Mouse (Mus musculus): ENCODE data around the gene Gda. TPM values are rescaled to one million over a fixed set of nuclear protein-coding genes. Genes with fewer than 3 reads are reported as not detected.

Gene Gda
- polyA plus RNA-seq, 1 experiment from 2014 or later = not detected

DNA sequence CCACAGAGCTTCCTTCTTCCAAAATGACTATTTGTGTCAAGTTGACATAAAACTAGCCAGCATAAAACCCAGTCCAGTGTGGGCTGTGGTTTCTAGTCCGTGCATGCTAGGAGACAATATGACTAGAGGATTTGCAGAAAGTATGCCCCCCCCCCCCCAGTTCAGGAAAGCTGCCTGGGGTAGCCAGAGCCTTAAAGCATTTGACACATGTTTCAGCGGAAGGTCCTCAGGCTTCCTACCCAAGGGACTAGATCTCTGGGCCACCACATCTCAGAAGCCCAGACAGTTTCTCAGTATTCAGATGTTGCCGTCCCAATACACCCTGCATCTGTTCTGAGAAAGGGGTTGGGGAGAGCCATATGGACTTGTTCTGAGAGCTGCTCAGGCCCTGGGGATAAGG lies 89.0 kb downstream of the Gda start:
- Histone ChIP-seq H3K4me3 (no peak overlapping the region), H3K4me1 (replicated peaks) (no peaks in the 10 kb centered on the region; the same call in 1 of the 2 replicates), H3K27me3 (ENCODE audit: insufficient read depth, poor library complexity, severe bottlenecking) (no peaks in the 10 kb centered on the region), H3K36me3 (no peaks in the 10 kb centered on the region), H3K9me3 (no peaks in the 10 kb centered on the region), H3K27ac (no peak overlapping the region)
- no peak for DNase-seq (ENCODE audit: low spot score)
- WGBS = 85% methylated on average over 3 of the region's 3 CpGs

DNA sequence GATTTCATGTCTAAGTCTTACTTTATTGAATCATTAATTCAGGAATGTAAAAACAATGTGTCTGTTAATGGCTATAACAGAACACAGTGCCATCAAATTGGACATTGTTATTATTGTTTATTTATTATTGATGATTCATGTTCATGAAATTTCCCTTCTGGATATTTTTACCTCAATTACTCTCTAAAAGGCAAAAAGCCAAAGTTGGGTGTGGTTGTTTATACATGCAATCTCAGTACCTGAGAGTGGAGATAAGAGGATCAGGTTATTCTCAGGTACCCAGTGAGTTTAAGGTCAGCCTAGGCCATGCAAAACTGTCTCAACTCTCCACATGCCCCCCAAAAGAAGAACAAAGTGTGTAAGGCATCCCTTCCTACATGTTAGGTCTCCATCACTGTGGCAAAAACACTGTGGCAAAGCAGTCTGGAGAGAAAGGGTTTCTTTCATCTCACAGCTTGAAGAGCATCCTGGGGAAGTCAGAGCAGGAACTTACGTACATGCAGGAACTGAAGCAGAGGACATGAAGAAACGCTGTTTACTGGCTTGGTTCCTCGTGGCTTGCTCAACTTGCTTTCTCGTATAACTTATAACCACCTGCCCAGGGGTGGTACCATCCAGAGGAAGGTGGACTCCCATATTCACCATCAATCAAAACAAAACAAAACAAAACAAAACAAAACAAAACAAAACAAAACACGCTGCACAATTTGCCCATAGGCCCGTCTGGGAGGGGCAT lies 89.6 kb downstream of the Gda start:
- no peaks in the 10 kb centered on the region for H3K27me3 ChIP-seq (ENCODE audit: insufficient read depth, poor library complexity, severe bottlenecking)
- 83% methylated on average over 6 of the region's 6 CpGs for WGBS
- no peaks in the 10 kb centered on the region for H3K36me3 ChIP-seq
- no peaks in the 10 kb centered on the region for H3K9me3 ChIP-seq
- no peaks in the 10 kb centered on the region; the same call in 1 of the 2 replicates for H3K4me1 ChIP-seq (replicated peaks)
- DNase-seq (ENCODE audit: low spot score) = no peak
- H3K4me3 ChIP-seq = no peak overlapping the region
- no peak overlapping the region for H3K27ac ChIP-seq

DNA sequence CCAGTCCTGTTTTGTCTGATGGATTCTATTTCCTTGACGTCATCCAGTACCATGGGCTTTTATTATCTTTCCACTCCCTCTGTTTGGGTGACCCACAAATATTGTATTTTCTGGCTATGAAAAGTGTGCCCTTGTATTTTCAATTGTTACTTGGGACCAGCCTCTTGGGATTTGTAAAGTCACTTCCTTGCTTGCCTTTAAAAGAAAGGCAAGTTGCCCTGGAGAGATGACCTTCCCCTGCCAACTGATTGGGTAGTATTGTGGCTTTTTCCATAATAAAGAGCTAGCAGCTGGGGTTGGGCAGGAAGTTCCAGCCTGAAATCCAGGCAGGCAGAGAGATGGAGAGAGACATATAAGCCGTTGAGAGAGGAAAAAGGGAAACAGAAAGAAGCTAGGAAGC lies 91.5 kb downstream of the Gda start:
- Histone ChIP-seq H3K27me3 (ENCODE audit: insufficient read depth, poor library complexity, severe bottlenecking) (no peaks in the 10 kb centered on the region), H3K27ac (no peak overlapping the region), H3K4me3 (no peak overlapping the region), H3K4me1 (replicated peaks) (no peaks in the 10 kb centered on the region; the same call in 1 of the 2 replicates), H3K36me3 (no peaks in the 10 kb centered on the region), H3K9me3 (no peaks in the 10 kb centered on the region)
- 52% methylated on average over 2 of the region's 2 CpGs for WGBS
- DNase-seq (ENCODE audit: low spot score) = no peak

DNA sequence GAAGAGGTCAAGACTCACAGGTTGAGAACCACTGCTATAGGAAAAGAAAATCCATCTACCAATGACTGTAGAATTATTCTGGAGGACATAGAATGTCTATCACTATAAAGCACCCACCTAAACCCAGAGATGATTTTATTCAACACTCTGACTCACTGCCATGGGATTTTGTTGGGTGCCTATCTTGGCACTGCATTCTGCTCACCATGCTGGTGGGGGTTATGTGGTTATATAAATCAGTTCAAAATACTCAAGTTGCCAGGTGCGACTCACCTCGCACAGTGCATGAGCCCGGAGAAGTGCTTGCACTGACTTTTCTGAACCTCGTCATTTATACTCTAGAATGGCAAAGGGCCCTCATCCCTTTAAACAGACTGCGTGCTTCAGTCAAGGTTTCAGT lies 94.0 kb downstream of the Gda start:
- Histone ChIP-seq H3K9me3 (no peaks in the 10 kb centered on the region), H3K27ac (no peak overlapping the region), H3K27me3 (ENCODE audit: insufficient read depth, poor library complexity, severe bottlenecking) (no peaks in the 10 kb centered on the region), H3K4me3 (no peak overlapping the region), H3K4me1 (replicated peaks) (no peaks in the 10 kb centered on the region; the same call in 1 of the 2 replicates), H3K36me3 (no peaks in the 10 kb centered on the region)
- WGBS = 93% methylated on average over 5 of the region's 5 CpGs
- DNase-seq (ENCODE audit: low spot score) = no peak

DNA sequence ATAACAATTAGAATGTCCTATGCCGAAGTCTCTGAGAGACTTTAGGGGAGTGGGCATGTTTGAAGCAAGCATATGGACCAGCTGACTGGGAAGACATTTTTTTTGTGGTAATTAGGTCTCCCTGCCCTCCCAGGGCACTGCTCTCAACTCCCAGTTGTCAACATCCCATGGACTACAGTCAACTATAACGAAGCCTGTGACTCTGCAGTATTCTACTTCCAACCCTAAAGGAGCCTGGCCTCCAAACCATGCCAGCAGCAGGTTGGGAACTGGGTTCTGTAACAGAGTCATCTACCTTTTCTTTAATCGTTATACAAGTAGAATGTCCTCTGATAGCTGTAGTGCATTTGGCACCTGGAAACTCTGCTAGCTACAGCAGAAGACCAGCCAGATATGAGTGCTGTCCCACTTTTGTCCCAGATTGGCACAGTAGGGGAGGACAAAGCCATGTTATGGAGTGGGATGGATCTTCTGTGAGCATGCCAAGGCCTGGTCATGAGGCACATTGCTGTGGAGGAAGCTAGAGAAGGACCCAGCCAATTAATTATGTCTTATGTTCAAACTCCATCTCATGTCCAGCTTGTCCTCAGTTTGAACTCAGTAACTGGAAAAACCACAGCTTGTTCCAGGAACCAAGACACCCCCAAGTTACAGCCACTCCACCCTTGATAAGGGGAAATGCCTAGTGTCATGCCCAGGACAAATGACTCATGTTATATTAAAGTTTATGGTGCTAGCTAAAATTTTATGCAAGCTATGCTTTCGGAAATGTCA lies 96.6 kb downstream of the Gda start:
- Histone ChIP-seq H3K4me1 (replicated peaks) (no peaks in the 10 kb centered on the region; the same call in 1 of the 2 replicates), H3K9me3 (no peaks in the 10 kb centered on the region), H3K36me3 (no peaks in the 10 kb centered on the region), H3K27ac (no peak overlapping the region), H3K4me3 (no peak overlapping the region), H3K27me3 (ENCODE audit: insufficient read depth, poor library complexity, severe bottlenecking) (no peaks in the 10 kb centered on the region)
- DNase-seq (ENCODE audit: low spot score) = no peak
- 83% methylated on average over 4 of the region's 4 CpGs for WGBS

DNA sequence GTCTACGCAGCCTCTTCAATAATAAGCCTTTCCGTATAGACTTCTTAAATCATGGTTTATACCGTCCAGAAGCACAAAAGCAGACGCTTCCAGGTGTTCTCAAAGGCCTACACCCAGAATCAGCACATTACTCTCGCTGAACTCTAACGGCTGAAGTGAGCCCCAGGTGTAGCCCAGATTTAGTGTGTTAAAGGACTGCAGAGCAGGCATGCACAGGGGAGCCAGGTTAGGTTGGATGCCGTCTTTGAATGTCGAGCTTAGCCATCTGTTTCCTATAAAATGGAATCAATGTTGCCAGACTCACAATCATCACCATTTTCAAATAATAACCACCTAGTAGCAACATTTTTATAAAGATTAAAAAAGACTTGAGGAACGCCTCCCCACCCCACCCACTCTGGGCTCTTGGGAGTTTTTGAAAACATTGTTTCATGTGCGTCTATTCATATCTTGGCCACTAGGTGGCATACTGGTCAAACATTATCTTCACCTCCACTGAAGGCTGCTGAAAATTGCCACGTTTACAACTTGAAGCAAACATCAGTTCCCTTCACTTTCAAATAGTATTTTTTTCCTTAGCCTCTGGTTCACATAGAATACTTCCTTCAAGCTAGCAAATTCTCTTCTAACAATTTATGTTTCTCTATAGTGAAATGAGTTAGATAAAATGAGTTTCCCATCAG lies 100.0 kb downstream of the Gda start:
- Histone ChIP-seq H3K27ac (no peak overlapping the region), H3K4me1 (replicated peaks) (0 out of 2 replicates have a peak, but pooled peaks cover 4% of the 10 kb centered on the region), H3K36me3 (no peaks in the 10 kb centered on the region), H3K9me3 (0 out of 2 replicates have a peak, but pooled peaks cover 2% of the 10 kb centered on the region), H3K4me3 (no peak overlapping the region), H3K27me3 (ENCODE audit: insufficient read depth, poor library complexity, severe bottlenecking) (no peaks in the 10 kb centered on the region)
- 58% methylated on average over 11 of the region's 11 CpGs for WGBS
- peak; percentile 20 for DNase-seq (ENCODE audit: low spot score)

DNA sequence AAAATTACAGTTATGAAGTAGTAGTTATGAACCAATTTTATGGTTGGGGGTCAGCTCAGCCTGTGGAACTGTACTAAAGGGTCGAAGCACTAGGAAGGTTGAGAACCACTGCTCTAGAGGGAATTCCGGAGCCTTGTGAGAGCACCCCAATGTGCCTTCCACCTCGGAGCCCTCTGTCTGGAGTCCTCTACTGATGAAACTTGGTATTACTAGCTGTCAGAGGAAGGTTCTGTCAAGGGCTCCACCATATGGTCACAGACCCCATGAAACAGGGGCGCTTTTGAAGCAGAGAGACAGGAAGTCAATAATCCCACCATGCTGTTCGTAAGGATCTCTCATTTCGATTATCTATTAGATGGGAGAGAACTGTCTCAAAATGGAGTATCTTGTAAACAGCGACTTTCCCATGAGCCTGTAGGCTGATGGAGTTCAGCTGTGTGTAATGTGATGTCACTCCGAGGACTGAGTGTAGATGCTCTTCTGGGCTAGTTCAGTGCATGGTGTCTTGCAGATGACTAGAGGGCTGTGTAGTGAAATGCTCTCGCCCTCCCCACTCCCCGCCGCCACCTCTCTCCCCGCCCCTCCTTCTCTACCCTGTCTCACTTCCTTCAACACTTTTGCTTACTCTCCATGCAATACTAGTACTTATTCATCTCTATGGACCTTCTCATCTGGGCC lies 100.7 kb downstream of the Gda start:
- 0 out of 2 replicates have a peak, but pooled peaks cover 4% of the 10 kb centered on the region for H3K4me1 ChIP-seq (replicated peaks)
- WGBS = 82% methylated on average over 12 of the region's 12 CpGs
- H3K27ac ChIP-seq = no peak overlapping the region
- no peak overlapping the region for H3K4me3 ChIP-seq
- H3K36me3 ChIP-seq = no peaks in the 10 kb centered on the region
- no peak for DNase-seq (ENCODE audit: low spot score)
- no peaks in the 10 kb centered on the region for H3K27me3 ChIP-seq (ENCODE audit: insufficient read depth, poor library complexity, severe bottlenecking)
- 0 out of 2 replicates have a peak, but pooled peaks cover 2% of the 10 kb centered on the region for H3K9me3 ChIP-seq

DNA sequence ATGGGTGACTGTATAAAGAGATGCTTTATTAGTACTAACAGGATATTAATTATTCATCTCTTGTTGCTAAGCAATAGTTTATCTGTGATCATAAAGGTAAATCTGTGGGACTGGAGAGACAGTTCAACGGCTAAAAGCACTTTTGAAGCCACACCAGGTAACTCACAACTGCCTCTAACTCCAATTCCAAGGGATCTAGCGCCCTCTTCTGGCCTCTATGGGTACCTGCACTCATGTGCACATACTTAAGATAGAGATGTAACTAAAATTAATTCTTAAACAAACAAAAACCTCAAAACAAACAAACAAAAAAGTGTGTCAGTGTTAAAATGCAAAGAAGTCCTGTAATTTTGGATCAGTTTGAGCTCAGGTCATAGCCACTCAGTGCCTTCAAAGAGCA lies 101.9 kb downstream of the Gda start:
- 54% methylated on average over 2 of the region's 2 CpGs for WGBS
- no peak for DNase-seq (ENCODE audit: low spot score)

DNA sequence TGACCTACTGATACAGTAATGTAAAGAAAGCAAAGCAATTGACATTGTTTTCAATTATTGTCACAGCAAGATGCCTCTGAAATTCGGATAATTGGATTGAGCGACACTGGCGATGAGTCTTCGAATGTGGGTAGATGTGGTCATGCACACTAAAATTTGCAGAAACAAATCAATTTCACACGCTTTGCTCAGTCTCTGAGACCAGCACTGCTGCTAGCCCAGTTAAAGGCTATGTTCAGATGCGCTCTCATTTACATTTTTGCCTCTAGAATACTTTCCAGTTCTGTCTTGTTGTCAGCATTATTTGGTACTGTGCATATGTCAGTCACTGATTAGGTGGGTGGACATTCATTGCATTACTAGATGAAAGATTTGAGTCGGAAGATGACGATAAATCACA lies 102.5 kb downstream of the Gda start:
- 73% methylated on average over 8 of the region's 8 CpGs for WGBS

More for the DNA sequence above, 101.9 kb downstream of the Gda start:
- Histone ChIP-seq H3K27me3 (ENCODE audit: insufficient read depth, poor library complexity, severe bottlenecking) (no peaks in the 10 kb centered on the region), H3K4me1 (replicated peaks) (0 out of 2 replicates have a peak, but pooled peaks cover 4% of the 10 kb centered on the region), H3K9me3 (0 out of 2 replicates have a peak, but pooled peaks cover 2% of the 10 kb centered on the region), H3K4me3 (no peak overlapping the region), H3K27ac (no peak overlapping the region), H3K36me3 (no peaks in the 10 kb centered on the region)

DNA sequence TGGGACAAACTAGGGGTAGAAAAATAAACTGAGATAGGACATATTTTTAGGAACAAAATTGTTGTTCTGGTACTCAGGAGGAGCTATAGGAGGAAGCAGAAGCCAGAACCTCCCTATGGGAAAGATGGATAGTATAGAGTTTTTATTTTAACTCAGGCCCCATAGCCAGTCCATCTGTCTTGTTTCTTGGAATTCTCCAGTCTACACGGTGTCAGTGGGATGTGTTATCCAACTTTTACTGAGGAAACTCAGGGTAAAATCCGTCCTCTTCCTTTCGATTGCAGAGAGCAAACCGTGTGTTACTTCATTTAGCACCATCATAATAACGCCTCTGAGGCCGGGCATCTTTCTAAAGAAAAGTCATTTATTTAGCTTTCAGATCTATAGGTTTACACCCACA lies 104.1 kb downstream of the Gda start:
- no peaks in the 10 kb centered on the region for H3K36me3 ChIP-seq
- no peak overlapping the region for H3K27ac ChIP-seq
- WGBS = 95% methylated on average over 6 of the region's 6 CpGs
- H3K4me3 ChIP-seq = no peak overlapping the region
- H3K4me1 ChIP-seq (replicated peaks) = 0 out of 2 replicates have a peak, but pooled peaks cover 4% of the 10 kb centered on the region
- 0 out of 2 replicates have a peak, but pooled peaks cover 2% of the 10 kb centered on the region for H3K9me3 ChIP-seq
- H3K27me3 ChIP-seq (ENCODE audit: insufficient read depth, poor library complexity, severe bottlenecking) = no peaks in the 10 kb centered on the region
- no peak for DNase-seq (ENCODE audit: low spot score)

More for the DNA sequence above, 102.5 kb downstream of the Gda start:
- H3K4me3 ChIP-seq = no peak overlapping the region
- no peak for DNase-seq (ENCODE audit: low spot score)
- H3K9me3 ChIP-seq = 0 out of 2 replicates have a peak, but pooled peaks cover 2% of the 10 kb centered on the region
- H3K4me1 ChIP-seq (replicated peaks) = 0 out of 2 replicates have a peak, but pooled peaks cover 4% of the 10 kb centered on the region
- H3K27ac ChIP-seq = no peak overlapping the region
- H3K36me3 ChIP-seq = no peaks in the 10 kb centered on the region
- H3K27me3 ChIP-seq (ENCODE audit: insufficient read depth, poor library complexity, severe bottlenecking) = no peaks in the 10 kb centered on the region

DNA sequence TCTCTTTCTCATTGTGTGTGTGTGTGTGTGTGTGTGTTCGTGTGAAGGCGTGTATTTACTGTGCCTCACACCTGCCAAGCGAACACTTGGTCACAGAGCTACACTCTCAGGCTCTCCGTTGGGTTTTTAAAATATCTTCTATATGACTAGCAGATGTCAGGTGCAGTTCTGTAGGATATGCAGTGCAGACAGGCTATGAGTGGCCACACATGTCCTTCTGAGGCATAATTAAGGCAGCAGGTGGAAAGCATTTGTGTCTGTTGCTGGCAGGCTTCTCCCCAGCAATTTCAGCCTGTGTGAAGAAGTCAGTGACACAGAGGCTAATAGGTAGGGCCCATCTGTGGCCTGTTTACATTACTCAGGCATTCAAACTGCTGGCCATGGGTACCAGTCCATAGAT lies 104.7 kb downstream of the Gda start:
- Histone ChIP-seq H3K27ac (no peak overlapping the region), H3K9me3 (0 out of 2 replicates have a peak, but pooled peaks cover 2% of the 10 kb centered on the region), H3K4me1 (replicated peaks) (0 out of 2 replicates have a peak, but pooled peaks cover 4% of the 10 kb centered on the region), H3K36me3 (no peaks in the 10 kb centered on the region), H3K4me3 (no peak overlapping the region), H3K27me3 (ENCODE audit: insufficient read depth, poor library complexity, severe bottlenecking) (no peaks in the 10 kb centered on the region)
- 88% methylated on average over 4 of the region's 4 CpGs for WGBS
- peak; percentile 9 for DNase-seq (ENCODE audit: low spot score)

DNA sequence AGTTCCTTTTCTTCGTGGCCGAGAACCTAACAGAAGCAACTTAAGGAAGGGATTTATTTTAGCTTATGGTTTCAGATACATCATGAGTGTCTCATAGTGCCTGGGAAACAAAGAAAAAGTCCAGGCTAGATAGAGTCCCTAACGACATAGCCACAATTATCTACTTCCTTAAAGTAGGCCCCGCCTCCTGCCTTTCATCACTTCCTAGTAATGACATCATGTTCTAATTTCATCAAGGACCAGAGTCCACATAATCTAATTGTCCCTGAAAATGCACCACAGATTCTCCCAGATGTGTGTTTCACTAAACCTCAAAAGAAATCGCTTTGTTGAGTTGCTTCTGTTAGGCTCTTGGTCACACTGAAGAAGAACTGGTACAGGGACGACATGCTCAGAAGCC lies 115.5 kb downstream of the Gda start:
- Histone ChIP-seq H3K4me3 (no peak overlapping the region), H3K27ac (no peak overlapping the region), H3K9me3 (no peaks in the 10 kb centered on the region), H3K36me3 (no peaks in the 10 kb centered on the region), H3K27me3 (ENCODE audit: insufficient read depth, poor library complexity, severe bottlenecking) (no peaks in the 10 kb centered on the region), H3K4me1 (replicated peaks) (no peaks in the 10 kb centered on the region)
- DNase-seq (ENCODE audit: low spot score) = no peak
- WGBS = 93% methylated on average over 6 of the region's 6 CpGs

All from hindbrain, embryonic 10.5 days (tissue).